Mouse (Mus musculus) retina, postnatal 1 day (tissue): ENCODE measurements around the gene Elf2.
A peak's percentile ranks its signal among the peaks of the same experiment; 100 is the strongest.
"Not testable (repeated sequence)": the region's sequence is repeated elsewhere in the genome, so short reads cannot be mapped to it uniquely, and the experiment has no call there.

Source experiments
- DNase-seq: peaks from one replicate; pipeline ENCODE4 v3.0.0-alpha.2; 2012

The Elf2 gene

GRCm38 (mm10) chr3:51327429-51327797, 13.1 kb downstream of the Elf2 start:
- no peak for DNase-seq

- no peak for DNase-seq
Observed at GRCm38 (mm10) chr3:51326664-51327428, 13.6 kb downstream of the Elf2 start.

- DNase-seq = no peak
Observed at GRCm38 (mm10) chr3:51325475-51325874, 15.0 kb downstream of the Elf2 start.

GRCm38 (mm10) chr3:51323006-51323405, 17.5 kb downstream of the Elf2 start:
- no peak for DNase-seq

- no peak for DNase-seq
Observed at GRCm38 (mm10) chr3:51322326-51322725, 18.1 kb downstream of the Elf2 start.

GRCm38 (mm10) chr3:51321141-51321540, 19.3 kb downstream of the Elf2 start:
- no peak for DNase-seq

GRCm38 (mm10) chr3:51318053-51318452, 22.4 kb downstream of the Elf2 start:
- DNase-seq = not testable (repeated sequence)

GRCm38 (mm10) chr3:51316876-51317275, 23.6 kb downstream of the Elf2 start:
- DNase-seq = no peak

- DNase-seq = no peak
Observed at GRCm38 (mm10) chr3:51311638-51312037, 28.8 kb downstream of the Elf2 start.

- DNase-seq = no peak
Observed at GRCm38 (mm10) chr3:51310098-51310497, 30.4 kb downstream of the Elf2 start.

GRCm38 (mm10) chr3:51306621-51307020, 33.8 kb downstream of the Elf2 start:
- no peak for DNase-seq

GRCm38 (mm10) chr3:51305961-51306360, 34.5 kb downstream of the Elf2 start:
- DNase-seq = no peak

- no peak for DNase-seq
Observed at GRCm38 (mm10) chr3:51302971-51303476, 37.4 kb downstream of the Elf2 start.

GRCm38 (mm10) chr3:51301583-51301982, 38.9 kb downstream of the Elf2 start:
- DNase-seq = no peak

- DNase-seq = no peak
Observed at GRCm38 (mm10) chr3:51296790-51297189, 43.7 kb downstream of the Elf2 start.

GRCm38 (mm10) chr3:51295225-51295624, 45.2 kb downstream of the Elf2 start:
- DNase-seq = no peak

GRCm38 (mm10) chr3:51294251-51294650, 46.2 kb downstream of the Elf2 start:
- no peak for DNase-seq

- DNase-seq = peak; percentile 91
Observed at GRCm38 (mm10) chr3:51288880-51289821, 51.3 kb downstream of the Elf2 start.

GRCm38 (mm10) chr3:51284375-51284774, 56.1 kb downstream of the Elf2 start:
- DNase-seq = no peak

- no peak for DNase-seq
Observed at GRCm38 (mm10) chr3:51281727-51282126, 58.7 kb downstream of the Elf2 start.

- DNase-seq = no peak
Observed at GRCm38 (mm10) chr3:51278433-51278832, 62.0 kb downstream of the Elf2 start.

- peak; percentile 93 for DNase-seq
Observed at GRCm38 (mm10) chr3:51277201-51278150, 63.0 kb downstream of the Elf2 start.
